Mouse (Mus musculus) brain, embryonic 14.5 days (tissue): ENCODE measurements around the gene Nacc1.

Experiments used
- CTCF ChIP-seq: fragments of 200-500 bp; IDR thresholded peaks from 2 replicates; pipeline ENCODE4 v1.5.1; 2012; ENCODE audit warnings: inconsistent platforms, mild to moderate bottlenecking, moderate library complexity, borderline replicate concordance; ENCODE audit not compliant: insufficient read depth, insufficient read length; ENCODE audit errors: extremely low read depth
- POLR2A ChIP-seq: fragments of 200-500 bp; IDR thresholded peaks from 2 replicates; pipeline ENCODE4 v1.6.1; 2012; ENCODE audit warnings: mild to moderate bottlenecking, inconsistent platforms, borderline replicate concordance; ENCODE audit not compliant: poor library complexity, insufficient read depth, insufficient read length, severe bottlenecking; ENCODE audit errors: extremely low read depth

DNA sequence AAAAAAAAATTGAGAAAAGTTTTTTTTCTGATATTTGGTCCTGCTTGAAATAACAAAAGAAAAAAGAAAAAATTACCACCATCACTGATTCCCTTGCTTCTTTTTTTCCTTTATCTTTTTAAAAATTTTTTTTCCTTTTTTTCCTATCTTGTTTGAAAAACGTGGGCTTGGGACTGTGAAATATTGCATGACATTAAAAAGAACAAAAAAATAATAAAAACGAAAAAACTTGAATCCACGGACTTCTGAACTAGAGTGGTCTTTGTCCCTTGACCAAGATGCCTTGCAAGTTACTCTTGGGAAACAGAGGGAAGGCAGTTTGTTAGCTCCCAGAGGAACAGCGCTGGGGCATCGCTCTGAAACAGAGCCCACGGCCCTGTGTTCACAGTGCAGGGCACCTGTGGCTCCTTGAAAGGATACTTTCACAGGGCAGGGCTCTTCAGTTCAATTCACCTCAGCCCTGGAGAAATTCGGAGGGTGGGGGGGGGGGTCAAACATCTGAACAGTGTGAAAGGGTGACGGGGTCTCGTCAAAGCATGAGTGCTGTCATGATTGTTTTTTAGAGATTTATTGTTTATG is 47.6 kb downstream of the Nacc1 start:
- no peak for TF ChIP-seq CTCF
- TF ChIP-seq POLR2A, result no peak
